ENCODE assay signal across 9 mouse cellular contexts in genomic region chr5:52254602-52255071, GRCm38 (mm10).
DNase-seq lines count a peak whose midpoint lies in the region; ATAC-seq and TF ChIP-seq lines count a peak whose summit lies in the region.
"Had no signal": no experiment of that assay in that cellular context is flagged by ENCODE, and none has a peak within 500 bp of the region (broad histone marks: within the 10 kb centered on the region; RNA-seq: fewer than 3 reads in every experiment).

No protein-coding gene starts in this region.

- H3K4me2 ChIP-seq in midbrain, embryonic 14.5 days (ENCODE audit: low read length), result no peak overlapping the region
- H3K4me2 ChIP-seq in midbrain, embryonic 16.5 days (ENCODE audit: low read length), result no peak overlapping the region
- H3K4me2 ChIP-seq in heart, postnatal 0 days (ENCODE audit: low read depth, low read length), result peak overlapping the region; percentile 34
- peak overlapping the region; percentile 38 for H3K4me2 ChIP-seq in lung, embryonic 15.5 days

- no peaks in the 10 kb centered on the region for H3K36me3 ChIP-seq in midbrain, embryonic 14.5 days (ENCODE audit: control insufficient read depth, insufficient read depth, low read length)
- H3K36me3 ChIP-seq in midbrain, embryonic 16.5 days (ENCODE audit: control insufficient read depth, insufficient read depth, low read length), result no peaks in the 10 kb centered on the region
- no peaks in the 10 kb centered on the region for H3K36me3 ChIP-seq in heart, postnatal 0 days (replicated peaks; ENCODE audit: control insufficient read depth, insufficient read depth, low read length)
- no peaks in the 10 kb centered on the region for H3K36me3 ChIP-seq in lung, embryonic 15.5 days

- peak; percentile 19 for DNase-seq in midbrain, embryonic 14.5 days
- DNase-seq in heart, postnatal 0 days (ENCODE audit: low spot score), result no peak
- DNase-seq in yolk sac, embryonic 10.5 days (ENCODE audit: low spot score), result peak; percentile 18
- no peak for DNase-seq in cerebellum, adult 18-20 months
- DNase-seq in adrenal gland, postnatal 10 days, result no peak
- DNase-seq in gastrocnemius, adult 18-20 months (ENCODE audit: low spot score), result no peak

- H3K27ac ChIP-seq in midbrain, embryonic 14.5 days (replicated peaks; ENCODE audit: low read depth, low read length), result no peak overlapping the region
- H3K27ac ChIP-seq in midbrain, embryonic 16.5 days (ENCODE audit: low read length), result no peak overlapping the region
- H3K27ac ChIP-seq in heart, postnatal 0 days (ENCODE audit: low read depth), result no peak overlapping the region
- H3K27ac ChIP-seq in lung, embryonic 15.5 days, result no peak overlapping the region
- H3K27ac ChIP-seq: macrophage had no signal

- H3K9me3 ChIP-seq in midbrain, embryonic 14.5 days (ENCODE audit: control insufficient read depth, low read length), result no peaks in the 10 kb centered on the region
- H3K9me3 ChIP-seq in midbrain, embryonic 16.5 days (replicated peaks; ENCODE audit: control insufficient read depth, low read length, poor library complexity, severe bottlenecking), result no peaks in the 10 kb centered on the region
- H3K9me3 ChIP-seq in heart, postnatal 0 days (replicated peaks; ENCODE audit: control insufficient read depth, low read length), result no peaks in the 10 kb centered on the region
- H3K9me3 ChIP-seq in lung, embryonic 15.5 days, result no peaks in the 10 kb centered on the region

- ATAC-seq in midbrain, embryonic 14.5 days (ENCODE audit: low FRiP score, low TSS enrichment), result no peak
- ATAC-seq in midbrain, embryonic 16.5 days, result no peak
- ATAC-seq in heart, postnatal 0 days (ENCODE audit: insufficient read depth, low read depth), result no peak
- peak; percentile 77 for ATAC-seq in lung, embryonic 15.5 days (ENCODE audit: borderline replicate concordance, extremely low read depth, low FRiP score, low TSS enrichment)

- TF ChIP-seq CTCF in heart, postnatal 0 days (IDR thresholded peaks at IDR 0.05; ENCODE audit: low read depth), result no peak

- H3K4me3 ChIP-seq in midbrain, embryonic 14.5 days (replicated peaks; ENCODE audit: low read depth, low read length), result no peak overlapping the region
- no peak overlapping the region for H3K4me3 ChIP-seq in midbrain, embryonic 16.5 days (ENCODE audit: low read depth, low read length)
- H3K4me3 ChIP-seq in heart, postnatal 0 days (ENCODE audit: low read depth, low read length), result peak overlapping the region; percentile 2; the same call in 1 of the 2 replicates
- H3K4me3 ChIP-seq in lung, embryonic 15.5 days, result 0 out of 2 replicates have a peak overlapping the region, but pooled peaks have one; percentile 5

- H3K27me3 ChIP-seq in midbrain, embryonic 14.5 days (ENCODE audit: control insufficient read depth, insufficient read depth, low read length), result no peaks in the 10 kb centered on the region
- H3K27me3 ChIP-seq in midbrain, embryonic 16.5 days (ENCODE audit: control insufficient read depth, insufficient read depth, low read depth, low read length), result no peaks in the 10 kb centered on the region
- no peaks in the 10 kb centered on the region for H3K27me3 ChIP-seq in heart, postnatal 0 days (ENCODE audit: control insufficient read depth, insufficient read depth, low read length)
- no peaks in the 10 kb centered on the region for H3K27me3 ChIP-seq in lung, embryonic 15.5 days

- no peaks in the 10 kb centered on the region for H3K4me1 ChIP-seq in midbrain, embryonic 14.5 days (ENCODE audit: control insufficient read depth, insufficient read depth, low read length)
- H3K4me1 ChIP-seq in midbrain, embryonic 16.5 days (ENCODE audit: control insufficient read depth, insufficient read depth, low read length), result peaks cover 10% of the 10 kb centered on the region
- no peaks in the 10 kb centered on the region for H3K4me1 ChIP-seq in heart, postnatal 0 days (ENCODE audit: control insufficient read depth, insufficient read depth)
- H3K4me1 ChIP-seq in lung, embryonic 15.5 days, result no peaks in the 10 kb centered on the region

- WGBS in midbrain, embryonic 14.5 days, result 83% methylated on average over 14 of the region's 14 CpGs
- WGBS in midbrain, embryonic 16.5 days, result 77% methylated on average over 14 of the region's 14 CpGs
- WGBS in heart, postnatal 0 days, result 58% methylated on average over 14 of the region's 14 CpGs
- 28% methylated on average over 14 of the region's 14 CpGs for WGBS in lung, embryonic 15.5 days

- H3K9ac ChIP-seq in midbrain, embryonic 14.5 days (replicated peaks; ENCODE audit: low read length), result no peak overlapping the region
- H3K9ac ChIP-seq in midbrain, embryonic 16.5 days (ENCODE audit: low read depth, low read length), result no peak overlapping the region
- H3K9ac ChIP-seq in heart, postnatal 0 days (replicated peaks; ENCODE audit: low read depth, low read length), result no peak overlapping the region
- no peak overlapping the region for H3K9ac ChIP-seq in lung, embryonic 15.5 days

- TF ChIP-seq EP300 in heart, postnatal 0 days (IDR thresholded peaks at IDR 0.05; ENCODE audit: low read depth), result no peak

Comparison
In these comparisons a context has a peak if more than half of its experiments do, and no peak if none do; other contexts are left out.
1. DNase-seq: peak in midbrain, embryonic 14.5 days (single experiment) and yolk sac, embryonic 10.5 days (single experiment); none in heart, postnatal 0 days (single experiment), cerebellum, adult 18-20 months (0 of 2), adrenal gland, postnatal 10 days (single experiment) and gastrocnemius, adult 18-20 months (single experiment).
2. H3K4me2 ChIP-seq: peak in heart, postnatal 0 days (single experiment) and lung, embryonic 15.5 days (single experiment); none in midbrain, embryonic 14.5 days (single experiment) and midbrain, embryonic 16.5 days (single experiment).
3. H3K4me3 ChIP-seq: peak in heart, postnatal 0 days (single experiment) and lung, embryonic 15.5 days (single experiment); none in midbrain, embryonic 14.5 days (single experiment) and midbrain, embryonic 16.5 days (single experiment).